Mouse (Mus musculus) gastrocnemius, postnatal 4 days (tissue): ENCODE results near the gene Lars2. TPM values are rescaled to one million over a fixed set of nuclear protein-coding genes. Genes with fewer than 3 reads are reported as not detected.
A peak's percentile ranks its signal among the peaks of the same experiment; 100 is the strongest.
"Not testable (repeated sequence)": the region's sequence is repeated elsewhere in the genome, so short reads cannot be mapped to it uniquely, and the experiment has no call there.

Experiments
- DNase-seq, 2 experiments: peaks; one replicate each; pipeline ENCODE4 v3.0.0; 2021 to 2022; ENCODE audit warnings: low spot score in 2 of 2, mixed read lengths in 2 of 2
- total RNA-seq, 2 experiments: library from RNA; stranded (reverse); gene quantifications; 2 replicates each; pipeline ENCODE4 v1.2.3; 2021

Gene Lars2
- total RNA-seq, 2 experiments from 2014 or later, result 46.4 to 94.9 TPM

GRCm38 (mm10) chr9:123388087-123389007 is 21.6 kb downstream of the Lars2 start:
- DNase-seq, result not testable (repeated sequence)

GRCm38 (mm10) chr9:123391140-123391849 is 24.6 kb downstream of the Lars2 start:
- no peak for DNase-seq

GRCm38 (mm10) chr9:123394856-123395255 is 28.1 kb downstream of the Lars2 start:
- DNase-seq, result no peak

DNA sequence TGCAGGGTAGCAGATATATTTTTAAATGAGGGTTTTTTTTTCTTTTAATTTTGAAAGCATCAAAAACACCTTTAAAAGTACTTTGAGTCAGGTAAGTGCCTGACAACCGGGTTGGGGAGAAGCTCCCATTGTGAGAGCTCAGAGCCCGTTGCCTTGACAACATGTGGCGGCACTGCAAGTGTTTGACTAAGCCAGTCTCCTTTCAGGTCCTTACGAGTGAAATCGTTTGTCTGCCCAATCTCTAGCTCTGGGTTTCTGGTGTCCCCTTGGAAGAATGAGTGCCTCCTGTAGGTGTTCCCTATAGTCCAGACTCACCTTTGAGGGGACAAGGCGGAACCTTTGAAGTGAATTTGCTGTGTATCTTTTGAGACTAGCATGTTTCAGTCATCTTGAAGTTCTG is 31.0 kb downstream of the Lars2 start:
- DNase-seq, result no peak

DNA sequence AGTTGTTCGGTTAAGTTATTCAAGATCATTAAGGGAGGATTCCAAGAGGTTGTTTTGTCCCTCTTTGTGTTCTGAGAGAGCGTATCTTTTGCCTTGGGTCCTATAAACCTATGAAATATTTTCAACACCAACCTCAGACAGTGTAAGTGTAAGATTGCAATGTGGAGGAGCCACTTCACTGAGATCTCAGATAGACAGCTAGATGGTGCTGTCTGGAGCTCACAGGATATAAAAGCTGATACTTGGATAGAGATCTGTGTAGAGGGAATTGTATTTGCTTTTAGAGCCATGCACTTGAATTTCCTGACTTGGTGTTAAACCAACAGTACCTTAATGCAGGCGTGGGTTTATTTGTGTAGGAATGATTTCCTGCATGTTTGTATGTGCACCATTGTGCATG is 35.5 kb downstream of the Lars2 start:
- DNase-seq, result no peak

DNA sequence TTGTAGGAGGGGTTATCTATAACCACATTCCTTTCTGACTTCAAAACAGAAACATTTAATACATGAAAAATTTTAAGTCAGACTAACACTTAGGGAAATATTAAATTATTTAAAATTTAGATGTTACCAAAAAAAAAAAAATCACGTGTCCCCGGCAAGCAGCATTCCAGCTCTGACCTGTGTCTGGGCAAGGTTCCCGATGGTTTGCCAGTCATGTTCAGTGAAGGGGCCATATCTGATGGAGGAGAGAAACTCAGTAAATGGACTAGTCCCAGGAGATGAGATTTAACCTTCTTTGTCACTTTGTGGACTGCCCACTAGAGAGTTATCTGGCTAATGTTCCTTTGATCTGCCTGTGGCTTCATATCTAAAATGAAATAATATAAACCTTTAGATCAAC is 36.3 kb downstream of the Lars2 start:
- DNase-seq, result no peak

DNA sequence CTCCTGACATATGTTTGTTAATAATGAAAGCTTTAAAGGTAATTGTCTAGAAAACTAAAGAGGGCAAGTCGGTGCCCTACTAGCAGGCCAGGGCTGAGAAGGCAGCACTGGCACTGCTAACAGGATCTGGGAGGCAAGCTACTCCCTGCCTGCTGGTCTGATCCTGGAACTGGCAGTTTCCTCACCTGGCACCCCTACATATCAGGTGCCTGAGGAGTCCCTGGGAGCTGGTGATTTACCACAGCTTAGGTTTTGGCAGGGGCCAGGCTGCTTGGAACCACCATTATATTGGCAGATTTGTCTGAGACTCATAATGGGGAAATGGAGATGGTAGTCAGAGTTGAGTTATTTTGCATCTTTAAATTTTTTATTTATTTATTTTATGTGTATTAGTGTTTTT is 38.5 kb downstream of the Lars2 start:
- no peak for DNase-seq

- DNase-seq, result no peak
Measured at GRCm38 (mm10) chr9:123408771-123409170, 42.0 kb downstream of the Lars2 start.

- DNase-seq, result no peak
Measured at GRCm38 (mm10) chr9:123429863-123430262, 63.1 kb downstream of the Lars2 start.

DNA sequence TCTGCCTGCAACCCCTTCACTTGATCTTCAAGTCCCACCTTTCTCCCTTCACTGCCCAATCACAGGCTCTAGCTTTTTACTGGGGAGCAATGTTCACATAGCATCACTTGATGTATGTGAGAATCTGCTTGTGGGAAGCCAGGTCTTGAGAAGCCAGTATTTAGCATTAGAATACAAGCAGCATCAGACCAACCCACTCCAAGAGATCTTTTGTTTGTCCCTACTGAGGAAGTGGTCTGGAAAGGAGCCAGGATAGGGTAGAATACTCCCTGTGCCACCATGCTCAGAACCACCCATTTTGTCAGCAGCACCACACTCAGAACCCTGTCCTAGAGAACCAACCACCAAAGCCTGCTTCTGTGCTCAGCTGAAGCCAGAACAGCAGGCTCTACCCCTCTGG is 64.2 kb downstream of the Lars2 start:
- no peak for DNase-seq

DNA sequence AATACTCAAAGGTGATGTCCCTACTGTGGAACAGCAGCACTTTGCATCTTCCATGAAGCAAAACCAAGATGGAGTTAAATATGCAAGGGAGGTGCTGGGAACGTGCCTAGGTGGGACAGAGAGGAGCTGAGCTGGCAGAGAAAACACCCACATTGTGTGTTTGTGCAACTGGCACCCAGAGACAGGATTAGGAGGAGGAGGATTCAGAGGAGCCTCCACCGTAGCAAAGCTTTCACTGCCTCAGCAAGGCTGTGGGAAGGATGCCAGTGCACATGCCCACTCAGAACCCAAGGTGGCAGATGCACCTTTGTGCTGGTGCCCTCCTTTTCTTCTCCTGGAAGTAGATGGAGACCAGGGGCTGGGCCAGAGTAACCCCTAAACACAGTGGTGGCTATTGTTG is 71.5 kb downstream of the Lars2 start:
- no peak for DNase-seq

GRCm38 (mm10) chr9:123440230-123441058 is 73.7 kb downstream of the Lars2 start:
- DNase-seq, result peak in 1 of 2 experiments; percentile 53

- not testable (repeated sequence) for DNase-seq
Measured at GRCm38 (mm10) chr9:123447101-123447500, 80.4 kb downstream of the Lars2 start.

DNA sequence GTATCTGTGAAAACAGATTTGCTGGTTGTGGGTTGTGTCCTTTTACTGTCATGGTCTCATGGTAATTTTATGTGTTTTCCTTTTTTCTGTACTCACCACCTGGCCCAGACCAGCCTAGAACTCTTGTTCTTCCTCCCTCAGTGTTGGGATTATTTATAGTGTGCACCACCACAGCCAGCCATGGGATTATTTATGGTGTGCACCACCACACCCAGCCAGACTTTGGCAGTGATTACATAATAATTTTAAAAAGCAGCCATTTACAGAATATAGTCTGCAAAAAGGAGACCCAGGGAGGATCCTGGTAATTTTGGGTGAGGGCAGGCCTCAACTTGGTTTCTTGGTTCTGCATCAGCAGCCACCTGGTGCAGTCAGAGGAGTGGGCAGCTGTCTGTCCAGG is 81.9 kb downstream of the Lars2 start:
- no peak for DNase-seq

GRCm38 (mm10) chr9:123450174-123450573 is 83.4 kb downstream of the Lars2 start:
- DNase-seq, result peak in 1 of 2 experiments; percentile 51

GRCm38 (mm10) chr9:123451772-123452171 is 85.0 kb downstream of the Lars2 start:
- no peak for DNase-seq

GRCm38 (mm10) chr9:123456634-123457602 is 90.2 kb downstream of the Lars2 start:
- no peak for DNase-seq

DNA sequence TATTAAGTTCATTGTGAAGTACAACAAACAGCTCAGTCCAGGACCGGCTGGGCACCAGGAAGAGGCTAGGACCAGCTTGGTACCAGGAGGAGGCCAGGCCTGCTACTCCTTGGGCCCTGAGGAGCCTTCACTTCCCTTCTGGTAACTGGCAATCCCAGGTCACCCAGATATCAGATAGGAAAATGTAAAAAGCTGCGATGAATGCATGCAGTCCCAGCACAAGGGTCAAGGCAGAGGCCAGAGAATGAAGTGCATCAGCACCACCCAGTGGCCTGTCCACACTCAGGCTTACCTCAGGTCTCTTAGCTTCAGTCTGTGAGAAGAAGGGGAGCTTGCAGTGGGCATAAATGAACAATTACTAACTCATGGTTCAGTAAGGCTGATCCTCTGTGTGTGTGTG is 90.9 kb downstream of the Lars2 start:
- peak in 1 of 2 experiments; percentile 33 for DNase-seq

- DNase-seq, result no peak
Measured at GRCm38 (mm10) chr9:123467141-123467620, 100.5 kb downstream of the Lars2 start.
